Mouse (Mus musculus) midbrain, postnatal 0 days (tissue): ENCODE results near the gene Pnkp. TPM values are rescaled to one million over a fixed set of nuclear protein-coding genes. Genes with fewer than 3 reads are reported as not detected.

Source experiments
- ATAC-seq: fragments of 200-750 bp; cut with Nextera tagmentation; 2 replicates; pipeline ENCODE4 v1.8.0; 2017; ENCODE audit warnings: moderate number of reproducible peaks, mild to moderate bottlenecking, moderate TSS enrichment, moderate library complexity; ENCODE audit not compliant: low FRiP score
- DNase-seq: peaks from one replicate; pipeline ENCODE4 v3.0.0-alpha.2; 2015; ENCODE audit warnings: low spot score
- H3K27ac ChIP-seq: fragments of 300-500 bp; sonication (generic); 2 replicates; pipeline ENCODE4 v1.5.1; 2014; ENCODE audit warnings: low read depth, mild to moderate bottlenecking, low read length, mixed read lengths
- H3K27me3 ChIP-seq: fragments of 300-500 bp; sonication (generic); 2 replicates; pipeline ENCODE4 v1.6.1; 2014; ENCODE audit warnings: low read length, control low read depth, mixed read lengths; ENCODE audit not compliant: insufficient read depth
- H3K36me3 ChIP-seq: fragments of 300-500 bp; sonication (generic); 2 replicates; pipeline ENCODE4 v1.6.1; 2014; ENCODE audit warnings: low read length, control low read depth, mixed read lengths; ENCODE audit not compliant: insufficient read depth
- H3K4me1 ChIP-seq: fragments of 300-500 bp; sonication (generic); 2 replicates; pipeline ENCODE4 v1.6.1; 2014; ENCODE audit warnings: mild to moderate bottlenecking, control low read depth, antibody characterized with exemption, low read length, mixed read lengths; ENCODE audit not compliant: insufficient read depth
- H3K4me2 ChIP-seq: fragments of 300-500 bp; sonication (generic); 2 replicates; pipeline ENCODE4 v1.6.1; 2014; ENCODE audit warnings: low read depth, mild to moderate bottlenecking, low read length, mixed read lengths; ENCODE audit not compliant: poor library complexity, severe bottlenecking
- H3K4me3 ChIP-seq: fragments of 300-500 bp; sonication (generic); 2 replicates; pipeline ENCODE4 v1.5.1; 2014; ENCODE audit warnings: low read depth, mild to moderate bottlenecking, low read length, moderate library complexity
- H3K9ac ChIP-seq: fragments of 300-500 bp; sonication (generic); replicated peaks from 2 replicates; pipeline ENCODE4 v1.6.1; 2014; ENCODE audit warnings: mild to moderate bottlenecking, low read length, moderate library complexity, mixed read lengths; ENCODE audit not compliant: poor library complexity, severe bottlenecking
- H3K9me3 ChIP-seq: fragments of 300-500 bp; sonication (generic); 2 replicates; pipeline ENCODE4 v1.6.1; 2016; ENCODE audit warnings: low read length, control low read depth
- CTCF ChIP-seq: IDR thresholded peaks from 2 replicates; pipeline ENCODE4 v1.5.1; 2016; ENCODE audit warnings: antibody characterized with exemption, mild to moderate bottlenecking
- WGBS: fragments of 180-500 bp; shearing (Covaris S2); extraction: QIAGEN DNeasy Blood & Tissue Kit; methylation state at CpG from one replicate; pipeline ENCODE4 v1.1.7; 2014; 5-methylcytosine and 5-hydroxymethylcytosine counted together
- polyA plus RNA-seq: library from polyadenylated mRNA; unstranded; fragments of >200 nt; fragmentation: Nextera tagmentation; extraction: Ambion mirVana; gene quantifications from 2 replicates; pipeline ENCODE4 v1.2.1, GENCODE M21; 2015
- total RNA-seq: library from RNA; depleted of rRNA; stranded (reverse); fragments of >200 nt; gene quantifications from 2 replicates; pipeline ENCODE4 v1.2.3, GENCODE M21; 2014

Pnkp gene
- total and polyA plus RNA-seq, 2 experiments from 2014 or later = 31.2 to 32.4 TPM

DNA sequence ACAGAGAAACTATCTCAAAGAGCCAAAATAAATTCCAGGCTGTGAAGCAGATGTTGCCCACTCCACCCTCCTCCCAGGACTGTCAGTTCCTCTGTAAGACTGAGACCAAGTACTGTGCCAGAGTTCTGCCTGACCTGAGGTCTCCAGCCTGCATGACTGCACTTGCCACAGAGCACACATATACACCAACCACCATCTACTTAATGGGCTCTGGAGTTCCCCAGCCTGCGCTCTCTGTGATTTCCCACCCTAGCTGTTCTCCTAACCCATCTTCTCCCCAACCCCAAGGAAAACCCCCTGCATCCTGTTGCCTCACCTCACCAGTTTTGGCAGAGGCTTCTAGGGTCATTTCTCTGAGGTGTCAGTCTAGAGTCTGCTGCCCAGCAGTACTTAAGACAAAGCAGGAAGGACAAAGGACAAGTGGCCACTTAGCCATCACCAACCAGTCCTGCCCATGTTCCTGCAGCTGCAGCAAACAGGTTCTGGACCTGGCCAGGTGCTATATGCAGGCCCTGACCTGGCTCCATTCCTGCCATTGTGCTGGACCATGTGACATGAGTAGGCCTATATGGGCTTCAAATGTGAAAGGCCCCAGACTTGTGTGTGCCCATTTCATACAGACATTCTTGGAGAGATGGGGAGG is 21.4 kb upstream of the Pnkp start:
- H3K36me3 ChIP-seq = peaks cover 22% of the 10 kb centered on the region
- DNase-seq = no peak
- WGBS = 100% methylated on average over 1 of the region's 1 CpGs
- no peak overlapping the region for H3K4me2 ChIP-seq
- H3K27ac ChIP-seq = no peak overlapping the region
- no peak for TF ChIP-seq CTCF
- 0 out of 2 replicates have a peak, but pooled peaks cover 3% of the 10 kb centered on the region for H3K4me1 ChIP-seq
- H3K9me3 ChIP-seq = no peaks in the 10 kb centered on the region
- no peaks in the 10 kb centered on the region for H3K27me3 ChIP-seq
- H3K4me3 ChIP-seq = no peak overlapping the region
- no peak for ATAC-seq
- H3K9ac ChIP-seq = no peak overlapping the region

DNA sequence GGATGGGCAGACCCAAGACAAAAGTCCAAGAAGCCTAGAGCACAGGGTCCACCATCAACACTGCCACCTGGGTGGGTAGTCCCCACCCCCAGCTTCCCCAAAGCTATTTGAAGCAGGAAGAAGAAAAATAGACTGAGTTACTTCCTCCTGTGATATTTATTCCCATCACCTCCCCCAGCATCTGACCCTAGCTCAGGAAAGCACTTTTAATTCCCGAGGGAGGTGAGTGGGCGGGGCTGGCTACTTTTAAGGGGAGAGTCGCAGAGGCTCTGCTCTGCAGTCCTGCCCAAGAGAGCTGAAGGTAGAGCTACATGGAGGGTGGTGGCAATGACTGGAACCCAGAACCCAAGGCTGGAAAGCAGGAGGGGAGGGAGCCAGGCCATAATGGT is 20.9 kb upstream of the Pnkp start:
- WGBS = 60% methylated on average over 3 of the region's 3 CpGs
- Histone ChIP-seq H3K27ac (no peak overlapping the region), H3K4me1 (0 out of 2 replicates have a peak, but pooled peaks cover 3% of the 10 kb centered on the region), H3K36me3 (peaks cover 21% of the 10 kb centered on the region), H3K9me3 (no peaks in the 10 kb centered on the region), H3K4me2 (no peak overlapping the region), H3K4me3 (no peak overlapping the region), H3K9ac (no peak overlapping the region), H3K27me3 (no peaks in the 10 kb centered on the region)
- DNase-seq (no peak), ATAC-seq (no peak)
- no peak for TF ChIP-seq CTCF

GRCm38 (mm10) chr7:44836423-44837053 is 20.4 kb upstream of the Pnkp start:
- no peak for ATAC-seq
- Histone ChIP-seq H3K4me3 (no peak overlapping the region), H3K27ac (no peak overlapping the region), H3K4me2 (no peak overlapping the region), H3K9ac (no peak overlapping the region), H3K4me1 (0 out of 2 replicates have a peak, but pooled peaks cover 3% of the 10 kb centered on the region), H3K27me3 (0 out of 2 replicates have a peak, but pooled peaks cover 3% of the 10 kb centered on the region), H3K9me3 (no peaks in the 10 kb centered on the region), H3K36me3 (peaks cover 19% of the 10 kb centered on the region)
- DNase-seq = no peak
- no peak for TF ChIP-seq CTCF
- WGBS = 88% methylated on average over 8 of the region's 9 CpGs

GRCm38 (mm10) chr7:44838073-44838472 is 18.9 kb upstream of the Pnkp start:
- no peak for DNase-seq

GRCm38 (mm10) chr7:44839171-44839490 is 17.8 kb upstream of the Pnkp start:
- ATAC-seq (no peak), DNase-seq (no peak)
- peak overlapping the region; percentile 54 for H3K9ac ChIP-seq
- H3K4me3 ChIP-seq = peak overlapping the region; percentile 30
- WGBS = 35% methylated on average over 11 of the region's 11 CpGs
- H3K36me3 ChIP-seq = peaks cover 36% of the 10 kb centered on the region
- H3K27ac ChIP-seq = 0 out of 2 replicates have a peak overlapping the region, but pooled peaks have one; percentile 9
- no peaks in the 10 kb centered on the region for H3K9me3 ChIP-seq
- 0 out of 2 replicates have a peak, but pooled peaks cover 3% of the 10 kb centered on the region for H3K27me3 ChIP-seq
- TF ChIP-seq CTCF = no peak
- 0 out of 2 replicates have a peak, but pooled peaks cover 3% of the 10 kb centered on the region for H3K4me1 ChIP-seq
- peak overlapping the region; percentile 54 for H3K4me2 ChIP-seq

More at GRCm38 (mm10) chr7:44838073-44838472, 18.9 kb upstream of the Pnkp start:
- Histone ChIP-seq H3K4me2 (no peak overlapping the region), H3K9ac (no peak overlapping the region), H3K27ac (no peak overlapping the region), H3K36me3 (peaks cover 25% of the 10 kb centered on the region), H3K9me3 (no peaks in the 10 kb centered on the region), H3K27me3 (0 out of 2 replicates have a peak, but pooled peaks cover 3% of the 10 kb centered on the region), H3K4me3 (no peak overlapping the region), H3K4me1 (0 out of 2 replicates have a peak, but pooled peaks cover 3% of the 10 kb centered on the region)
- no peak for ATAC-seq
- WGBS = 89% methylated on average over 6 of the region's 6 CpGs
- no peak for TF ChIP-seq CTCF
